ENCODE assay signal across 16 mouse cellular contexts in the genomic region with DNA sequence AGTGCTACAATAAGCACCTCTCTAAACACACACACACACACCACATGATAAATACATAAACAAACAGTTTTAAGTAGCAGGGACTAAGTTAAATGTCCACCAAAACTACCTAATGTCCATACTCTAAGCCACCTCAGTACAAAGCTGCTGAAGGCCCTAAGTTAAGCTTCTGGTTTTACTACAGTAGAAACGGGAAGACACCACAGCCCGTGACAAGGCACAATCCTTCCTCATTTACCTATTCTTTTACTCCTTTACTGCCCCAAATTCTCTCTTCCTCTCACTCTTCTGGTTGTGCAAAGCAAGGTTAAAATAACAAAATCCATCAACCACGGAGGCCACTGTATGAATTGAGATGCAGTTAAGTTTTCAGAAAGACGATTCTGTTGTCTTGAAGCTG.
"Had no signal": no experiment of that assay in that cellular context is flagged by ENCODE, and none has a peak within 500 bp of the region (broad histone marks: within the 10 kb centered on the region; RNA-seq: fewer than 3 reads in every experiment).

No protein-coding gene starts in this region.

- H3K9me3 ChIP-seq: kidney, embryonic 15.5 days had no signal

- H3K36me3 ChIP-seq: kidney, embryonic 15.5 days had no signal

- DNase-seq: kidney, adult 8-10 months; kidney, postnatal 25 days; layer of hippocampus, adult 9-11 months; liver, postnatal 0 days; lung, embryonic 14.5 days; midbrain, embryonic 14.5 days; thymus, adult 2 months; thymus, postnatal 14 days; thymus, postnatal 4 days had no signal

- H3K4me2 ChIP-seq: kidney, embryonic 15.5 days; lung, embryonic 14.5 days; midbrain, embryonic 11.5 days had no signal

- H3K4me3 ChIP-seq: kidney, embryonic 15.5 days; layer of hippocampus, adult 2 months had no signal

- ATAC-seq: liver, postnatal 0 days; lung, postnatal 0 days had no signal

- H3K27me3 ChIP-seq: kidney, embryonic 15.5 days had no signal

- H3K27ac ChIP-seq: kidney, embryonic 15.5 days; layer of hippocampus, adult 2 months; liver, embryonic 14.5 days; macrophage; stomach, postnatal 0 days had no signal

- H3K9ac ChIP-seq: kidney, embryonic 15.5 days; liver, embryonic 14.5 days; liver, postnatal 0 days; lung, embryonic 14.5 days had no signal
